Mouse (Mus musculus): ENCODE measurements around the gene Oscp1. TPM values are rescaled to one million over a fixed set of nuclear protein-coding genes. Genes with fewer than 3 reads are reported as not detected.

Oscp1 gene
- polyA plus RNA-seq, 1 experiment from 2014 or later: 32.0 TPM

- Histone ChIP-seq H3K4me2 (replicated peaks) (peak overlapping the region; percentile 91), H3K4me1 (peaks cover 52% of the 10 kb centered on the region), H3K9ac (no peak overlapping the region), H3K36me3 (0 out of 2 replicates have a peak, but pooled peaks cover 12% of the 10 kb centered on the region), H3K27ac (replicated peaks) (peak overlapping the region; percentile 91), H3K4me3 (replicated peaks) (peak overlapping the region; percentile 96; the same call in 1 of the 2 replicates), H3K27me3 (no peaks in the 10 kb centered on the region), H3K9me3 (replicated peaks) (no peaks in the 10 kb centered on the region)
- WGBS: 43% methylated on average over 7 of the region's 7 CpGs
- ATAC-seq (ENCODE audit: insufficient number of reproducible peaks, low FRiP score, low TSS enrichment, low read depth): no peak
These were observed 43.9 kb downstream of the Oscp1 start for GRCm38 (mm10) chr4:126102061-126102841.

- H3K36me3 ChIP-seq: 0 out of 2 replicates have a peak, but pooled peaks cover 9% of the 10 kb centered on the region
- peak overlapping the region; percentile 91 for H3K27ac ChIP-seq (replicated peaks)
- H3K9ac ChIP-seq: peak overlapping the region; percentile 12
- peaks cover 49% of the 10 kb centered on the region for H3K4me1 ChIP-seq
- peak overlapping the region; percentile 91 for H3K4me2 ChIP-seq (replicated peaks)
- H3K4me3 ChIP-seq (replicated peaks): peak overlapping the region; percentile 96
- WGBS: 0% methylated on average over 15 of the region's 15 CpGs
- no peaks in the 10 kb centered on the region for H3K27me3 ChIP-seq
- ATAC-seq (ENCODE audit: insufficient number of reproducible peaks, low FRiP score, low TSS enrichment, low read depth): peak; percentile 63
- no peaks in the 10 kb centered on the region for H3K9me3 ChIP-seq (replicated peaks)
These were observed 44.8 kb downstream of the Oscp1 start for GRCm38 (mm10) chr4:126103057-126103581.

- H3K4me1 ChIP-seq: peaks cover 51% of the 10 kb centered on the region
- no peaks in the 10 kb centered on the region for H3K27me3 ChIP-seq
- peak; percentile 95 for ATAC-seq (ENCODE audit: insufficient number of reproducible peaks, low FRiP score, low TSS enrichment, low read depth)
- H3K27ac ChIP-seq (replicated peaks): peak within 1 kb of the TSS; percentile 91
- under 1% methylated on average over 34 of the region's 34 CpGs for WGBS
- peak within 1 kb of the TSS; percentile 91 for H3K4me2 ChIP-seq (replicated peaks)
- H3K36me3 ChIP-seq: 0 out of 2 replicates have a peak, but pooled peaks cover 6% of the 10 kb centered on the region
- no peaks in the 10 kb centered on the region for H3K9me3 ChIP-seq (replicated peaks)
- peak within 1 kb of the TSS; percentile 96 for H3K4me3 ChIP-seq (replicated peaks)
- peak within 1 kb of the TSS; percentile 85 for H3K9ac ChIP-seq
These were observed 45.3 kb downstream of the Oscp1 start, which contains the start of gene Stk40 for GRCm38 (mm10) chr4:126103590-126104068. Gene Stk40, plus strand, starts transcription at chr4:126103957.

- Histone ChIP-seq H3K27me3 (no peaks in the 10 kb centered on the region), H3K36me3 (no peaks in the 10 kb centered on the region), H3K4me3 (replicated peaks) (peak overlapping the region; percentile 96), H3K9ac (peak overlapping the region; percentile 85), H3K4me1 (peaks cover 50% of the 10 kb centered on the region), H3K27ac (replicated peaks) (peak overlapping the region; percentile 72), H3K9me3 (replicated peaks) (no peaks in the 10 kb centered on the region), H3K4me2 (replicated peaks) (peak overlapping the region; percentile 91)
- peak; percentile 11 for ATAC-seq (ENCODE audit: insufficient number of reproducible peaks, low FRiP score, low TSS enrichment, low read depth)
- 2% methylated on average over 33 of the region's 34 CpGs for WGBS
These were observed 46.1 kb downstream of the Oscp1 start for GRCm38 (mm10) chr4:126104261-126105075.

- no peak for ATAC-seq (ENCODE audit: insufficient number of reproducible peaks, low FRiP score, low TSS enrichment, low read depth)
- Histone ChIP-seq H3K4me2 (replicated peaks) (peak overlapping the region; percentile 91), H3K27me3 (no peaks in the 10 kb centered on the region), H3K9me3 (replicated peaks) (no peaks in the 10 kb centered on the region), H3K27ac (replicated peaks) (no peak overlapping the region), H3K9ac (no peak overlapping the region), H3K4me3 (replicated peaks) (peak overlapping the region; percentile 96), H3K36me3 (no peaks in the 10 kb centered on the region), H3K4me1 (peaks cover 57% of the 10 kb centered on the region)
- 58% methylated on average over 7 of the region's 7 CpGs for WGBS
These were observed 46.9 kb downstream of the Oscp1 start for GRCm38 (mm10) chr4:126105131-126105783.

- Histone ChIP-seq H3K36me3 (no peaks in the 10 kb centered on the region), H3K4me1 (peaks cover 57% of the 10 kb centered on the region), H3K27ac (replicated peaks) (no peak overlapping the region), H3K9ac (no peak overlapping the region), H3K4me2 (replicated peaks) (no peak overlapping the region), H3K9me3 (replicated peaks) (no peaks in the 10 kb centered on the region), H3K4me3 (replicated peaks) (no peak overlapping the region), H3K27me3 (no peaks in the 10 kb centered on the region)
- no peak for ATAC-seq (ENCODE audit: insufficient number of reproducible peaks, low FRiP score, low TSS enrichment, low read depth)
- WGBS: 40% methylated on average over 8 of the region's 8 CpGs
These were observed 49.8 kb downstream of the Oscp1 start for GRCm38 (mm10) chr4:126108061-126108740.

GRCm38 (mm10) chr4:126109613-126110373, 51.4 kb downstream of the Oscp1 start:
- ATAC-seq (ENCODE audit: insufficient number of reproducible peaks, low FRiP score, low TSS enrichment, low read depth): no peak
- H3K9me3 ChIP-seq (replicated peaks): no peaks in the 10 kb centered on the region
- WGBS: 65% methylated on average over 10 of the region's 10 CpGs
- no peak overlapping the region for H3K4me3 ChIP-seq (replicated peaks)
- H3K9ac ChIP-seq: no peak overlapping the region
- H3K4me2 ChIP-seq (replicated peaks): peak overlapping the region; percentile 35
- peak overlapping the region; percentile 90 for H3K27ac ChIP-seq (replicated peaks)
- H3K27me3 ChIP-seq: no peaks in the 10 kb centered on the region
- no peaks in the 10 kb centered on the region for H3K36me3 ChIP-seq
- peaks cover 55% of the 10 kb centered on the region for H3K4me1 ChIP-seq

GRCm38 (mm10) chr4:126110374-126111152, 52.2 kb downstream of the Oscp1 start:
- Histone ChIP-seq H3K4me1 (peaks cover 50% of the 10 kb centered on the region), H3K4me3 (replicated peaks) (no peak overlapping the region), H3K9me3 (replicated peaks) (no peaks in the 10 kb centered on the region), H3K36me3 (no peaks in the 10 kb centered on the region), H3K27ac (replicated peaks) (peak overlapping the region; percentile 90), H3K4me2 (replicated peaks) (peak overlapping the region; percentile 35), H3K27me3 (no peaks in the 10 kb centered on the region), H3K9ac (no peak overlapping the region)
- peak; percentile 78 for ATAC-seq (ENCODE audit: insufficient number of reproducible peaks, low FRiP score, low TSS enrichment, low read depth)
- WGBS: 5% methylated on average over 12 of the region's 12 CpGs

- H3K4me3 ChIP-seq (replicated peaks): no peak overlapping the region
- no peaks in the 10 kb centered on the region for H3K27me3 ChIP-seq
- peak overlapping the region; percentile 90 for H3K27ac ChIP-seq (replicated peaks)
- no peak overlapping the region for H3K9ac ChIP-seq
- H3K9me3 ChIP-seq (replicated peaks): no peaks in the 10 kb centered on the region
- peak overlapping the region; percentile 35 for H3K4me2 ChIP-seq (replicated peaks)
- no peaks in the 10 kb centered on the region for H3K36me3 ChIP-seq
- 17% methylated on average over 7 of the region's 7 CpGs for WGBS
- no peak for ATAC-seq (ENCODE audit: insufficient number of reproducible peaks, low FRiP score, low TSS enrichment, low read depth)
- peaks cover 54% of the 10 kb centered on the region for H3K4me1 ChIP-seq
These were observed 52.8 kb downstream of the Oscp1 start for GRCm38 (mm10) chr4:126111153-126111549.
